Mouse (Mus musculus) megakaryocyte, embryonic 14.5 days (primary cell): ENCODE measurements around the gene Trappc2l.

Source experiments
- FLI1 ChIP-seq: IDR thresholded peaks from 2 replicates; pipeline ENCODE4 v1.6.1; 2012; ENCODE audit warnings: low read length, inconsistent platforms, mixed read lengths
- GATA1 ChIP-seq: IDR thresholded peaks from 3 replicates; pipeline ENCODE4 v1.6.1; 2012; ENCODE audit warnings: mixed read lengths, low read length, inconsistent platforms, borderline replicate concordance

DNA sequence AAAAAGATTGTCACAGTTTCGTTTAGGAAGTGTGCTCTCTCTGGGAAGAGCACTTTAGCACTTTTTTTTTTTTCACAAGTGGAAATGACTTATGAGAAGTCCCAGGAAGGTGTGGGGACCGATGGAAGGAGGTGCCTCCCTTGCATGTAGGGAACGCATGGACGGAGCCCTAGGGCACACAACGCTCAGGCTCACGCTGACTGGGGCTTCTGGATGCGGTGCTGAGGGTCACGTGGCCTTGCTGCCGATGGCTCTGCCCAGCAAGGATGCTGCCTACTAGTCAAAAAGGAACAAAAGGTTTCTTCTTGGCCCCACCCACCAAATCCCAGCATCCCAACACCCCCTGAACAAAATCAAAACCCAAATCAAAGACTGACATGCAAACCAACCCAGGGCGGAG is 17.9 kb downstream of the Trappc2l start:
- no peak for TF ChIP-seq GATA1
- no peak for TF ChIP-seq FLI1
